Mouse (Mus musculus) limb, embryonic 12.5 days (tissue): ENCODE measurements around the gene Tagln2. TPM values are rescaled to one million over a fixed set of nuclear protein-coding genes. Genes with fewer than 3 reads are reported as not detected.

Source experiments
- ATAC-seq: fragments of 200-750 bp; cut with Nextera tagmentation; 2 replicates; pipeline ENCODE4 v1.8.0; 2017; ENCODE audit warnings: low read depth, moderate TSS enrichment; ENCODE audit not compliant: insufficient number of reproducible peaks, insufficient read depth, low FRiP score, low TSS enrichment
- H3K27ac ChIP-seq: fragments of 300-500 bp; sonication (generic); 2 replicates; pipeline ENCODE4 v1.5.1; 2016; ENCODE audit warnings: mild to moderate bottlenecking, moderate library complexity
- H3K27me3 ChIP-seq: fragments of 300-500 bp; sonication (generic); 2 replicates; pipeline ENCODE4 v1.6.1; 2016; ENCODE audit warnings: mild to moderate bottlenecking, moderate library complexity
- H3K36me3 ChIP-seq: fragments of 300-500 bp; sonication (generic); 2 replicates; pipeline ENCODE4 v1.6.1; 2016; ENCODE audit warnings: mild to moderate bottlenecking, moderate library complexity
- H3K4me1 ChIP-seq: fragments of 300-500 bp; sonication (generic); replicated peaks from 2 replicates; pipeline ENCODE4 v1.6.1; 2016
- H3K4me2 ChIP-seq: fragments of 300-500 bp; sonication (generic); 2 replicates; pipeline ENCODE4 v1.6.1; 2016; ENCODE audit warnings: mild to moderate bottlenecking, moderate library complexity
- H3K4me3 ChIP-seq: fragments of 300-500 bp; sonication (generic); replicated peaks from 2 replicates; pipeline ENCODE4 v1.5.1; 2016; ENCODE audit warnings: mild to moderate bottlenecking
- H3K9ac ChIP-seq: fragments of 300-500 bp; sonication (generic); replicated peaks from 2 replicates; pipeline ENCODE4 v1.6.1; 2016; ENCODE audit warnings: mild to moderate bottlenecking, moderate library complexity
- H3K9me3 ChIP-seq: fragments of 300-500 bp; sonication (generic); 2 replicates; pipeline ENCODE4 v1.6.1; 2016; ENCODE audit warnings: mild to moderate bottlenecking, moderate library complexity
- WGBS: fragments of 180-500 bp; shearing (Covaris S2); methylation state at CpG from one replicate; pipeline ENCODE4 v1.1.7; 2016; 5-methylcytosine and 5-hydroxymethylcytosine counted together
- polyA plus RNA-seq: library from polyadenylated mRNA; unstranded; fragments of >200 nt; fragmentation: Nextera tagmentation; extraction: Ambion mirVana; gene quantifications from 2 replicates; pipeline ENCODE4 v1.2.1, GENCODE M21; 2016

The Tagln2 gene
- polyA plus RNA-seq, 1 experiment from 2014 or later: 66.4 TPM

GRCm38 (mm10) chr1:172551009-172551408, 51.2 kb downstream of the Tagln2 start:
- H3K9ac ChIP-seq: no peak overlapping the region; the same call in 1 of the 2 replicates
- ATAC-seq: no peak
- H3K4me3 ChIP-seq: peak overlapping the region; percentile 27
- no peak overlapping the region for H3K27ac ChIP-seq
- 51% methylated on average over 7 of the region's 7 CpGs for WGBS
- peak overlapping the region; percentile 58 for H3K4me2 ChIP-seq
- peaks cover 20% of the 10 kb centered on the region for H3K27me3 ChIP-seq
- H3K4me1 ChIP-seq: peaks cover 35% of the 10 kb centered on the region
- H3K9me3 ChIP-seq: no peaks in the 10 kb centered on the region
- H3K36me3 ChIP-seq: no peaks in the 10 kb centered on the region

GRCm38 (mm10) chr1:172552623-172553022, 52.8 kb downstream of the Tagln2 start:
- no peak overlapping the region for H3K4me2 ChIP-seq
- H3K27me3 ChIP-seq: peaks cover 25% of the 10 kb centered on the region
- no peak overlapping the region for H3K4me3 ChIP-seq
- no peak for ATAC-seq
- no peaks in the 10 kb centered on the region for H3K9me3 ChIP-seq
- no peak overlapping the region for H3K27ac ChIP-seq
- no peak overlapping the region for H3K9ac ChIP-seq
- no peaks in the 10 kb centered on the region for H3K36me3 ChIP-seq
- 41% methylated on average over 1 of the region's 1 CpGs for WGBS
- H3K4me1 ChIP-seq: peaks cover 35% of the 10 kb centered on the region

GRCm38 (mm10) chr1:172555638-172556037, 55.8 kb downstream of the Tagln2 start, which contains the start of gene Vsig8:
TSS of gene Vsig8 (plus strand) at chr1:172555938.
- Histone ChIP-seq H3K36me3 (no peaks in the 10 kb centered on the region), H3K4me3 (no peak within 1 kb of the TSS), H3K27me3 (peaks cover 29% of the 10 kb centered on the region), H3K9me3 (no peaks in the 10 kb centered on the region), H3K4me1 (peaks cover 22% of the 10 kb centered on the region), H3K4me2 (no peak within 1 kb of the TSS), H3K27ac (no peak within 1 kb of the TSS), H3K9ac (no peak within 1 kb of the TSS)
- no peak for ATAC-seq
- 79% methylated on average over 11 of the region's 11 CpGs for WGBS

Other genes starting within 250 kb of the Tagln2 start
- gene Atp1a4, start 241.6 kb upstream of the Tagln2 start, polyA plus RNA-seq: not detected in 2 replicates
- gene Igsf8, start 238.4 kb upstream of the Tagln2 start, polyA plus RNA-seq: 44.1 and 45.9 TPM in 2 replicates
- gene Atp1a2, start 202.0 kb upstream of the Tagln2 start, polyA plus RNA-seq: 5.1 and 5.4 TPM in 2 replicates
- not detected in 2 replicates for gene Kcnj9, start 170.7 kb upstream of the Tagln2 start, polyA plus RNA-seq
- gene Kcnj10, start 158.8 kb upstream of the Tagln2 start, polyA plus RNA-seq: 0.04 and 0.05 TPM in 2 replicates
- 9.3 and 9.8 TPM in 2 replicates for gene Pigm, start 123.5 kb upstream of the Tagln2 start, polyA plus RNA-seq
- 0.21 TPM in 1 of 2 replicates, not detected in the other for gene Slamf9, start 24.7 kb upstream of the Tagln2 start, polyA plus RNA-seq
- 69.7 and 70.5 TPM in 2 replicates for gene Igsf9, start 18.3 kb upstream of the Tagln2 start, polyA plus RNA-seq
- gene Cfap45, start 20.8 kb downstream of the Tagln2 start, polyA plus RNA-seq: 1.1 and 1.2 TPM in 2 replicates
- gene Vsig8, start 55.9 kb downstream of the Tagln2 start, polyA plus RNA-seq: 0.18 TPM in 1 of 2 replicates, not detected in the other
- 0.17 TPM in 1 of 2 replicates, not detected in the other for gene Slamf8, start 90.5 kb downstream of the Tagln2 start, polyA plus RNA-seq
- 0.64 and 1.2 TPM in 2 replicates for gene Fcrl6, start 102.5 kb downstream of the Tagln2 start, polyA plus RNA-seq
- gene Dusp23, start 132.9 kb downstream of the Tagln2 start, polyA plus RNA-seq: 9.5 and 9.6 TPM in 2 replicates
- not detected in 2 replicates for gene Crp, start 198.0 kb downstream of the Tagln2 start, polyA plus RNA-seq